Mouse (Mus musculus): ENCODE measurements around the gene Mtrr.

DNA sequence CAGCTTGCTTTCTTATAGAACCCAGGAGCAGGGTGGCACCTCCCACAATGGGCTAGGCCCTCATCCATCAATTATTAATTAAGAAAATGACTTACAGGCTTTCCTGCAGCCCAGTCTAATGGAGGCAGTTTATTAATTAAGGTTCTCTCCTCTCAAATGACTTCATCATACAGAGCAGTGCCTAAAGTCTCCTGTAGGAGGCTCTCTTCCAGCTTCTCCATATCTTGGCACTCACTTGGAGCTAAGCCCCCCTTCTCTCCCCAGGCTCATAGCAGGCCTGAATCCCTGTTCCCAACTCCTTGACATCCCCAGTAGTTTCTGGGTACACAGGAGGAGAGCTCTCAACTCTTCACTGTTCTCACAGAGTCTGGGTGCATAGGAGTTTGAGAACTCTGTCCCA, 17.0 kb upstream of the Mtrr start:
- TF ChIP-seq CTCF (IDR thresholded peaks at IDR 0.05; ENCODE audit: insufficient read depth, low read depth, low read length) (0 out of 2 replicates have a peak, but pooled peaks have one; percentile 17), POLR2A (IDR thresholded peaks at IDR 0.05; ENCODE audit: insufficient read depth, low read depth, low read length) (no peak)

All from olfactory bulb, adult 2 months (tissue).